Mouse (Mus musculus) embryonic fibroblast, embryonic 13.5 days (primary cell): ENCODE measurements around the gene 1110051M20Rik.

Experiments used
- CTCF ChIP-seq: IDR thresholded peaks from 2 replicates; pipeline ENCODE4 v1.5.1; 2011; ENCODE audit warnings: mild to moderate bottlenecking, control low read depth, low read length, moderate library complexity, borderline replicate concordance; ENCODE audit not compliant: insufficient read depth
- POLR2A ChIP-seq: IDR thresholded peaks from 2 replicates; pipeline ENCODE4 v1.6.1; 2011; ENCODE audit warnings: low read depth, mild to moderate bottlenecking, control low read depth, low read length, moderate library complexity

- TF ChIP-seq CTCF, result no peak
- TF ChIP-seq POLR2A, result no peak
Measured at GRCm38 (mm10) chr2:91287563-91287962, 156.9 kb downstream of the 1110051M20Rik start.
